Mouse (Mus musculus): Measurements from ENCODE around the gene Nsg1. TPM values are rescaled to one million over a fixed set of nuclear protein-coding genes. Genes with fewer than 3 reads are reported as not detected.

Gene Nsg1
- polyA plus RNA-seq, 1 experiment from 2014 or later = 26.4 TPM

GRCm38 (mm10) chr5:38152201-38153108 lies 7.3 kb downstream of the Nsg1 start:
- Histone ChIP-seq H3K9ac (ENCODE audit: low read depth, low read length) (no peak overlapping the region), H3K27me3 (ENCODE audit: insufficient read depth, low read length) (no peaks in the 10 kb centered on the region), H3K4me1 (replicated peaks; ENCODE audit: insufficient read depth, low read length) (no peaks in the 10 kb centered on the region), H3K9me3 (replicated peaks; ENCODE audit: low read length) (no peaks in the 10 kb centered on the region), H3K4me3 (replicated peaks; ENCODE audit: low read depth, low read length) (no peak overlapping the region), H3K4me2 (ENCODE audit: low read length) (no peak overlapping the region), H3K36me3 (ENCODE audit: insufficient read depth, low read length) (0 out of 2 replicates have a peak, but pooled peaks cover 5% of the 10 kb centered on the region), H3K27ac (no peak overlapping the region)
- WGBS = 84% methylated on average over 10 of the region's 10 CpGs
- TF ChIP-seq CTCF (IDR thresholded peaks at IDR 0.05; ENCODE audit: low read depth) = no peak
- DNase-seq (ENCODE audit: low spot score) (no peak), ATAC-seq (replicated peaks; ENCODE audit: low FRiP score, low read depth) (no peak)

GRCm38 (mm10) chr5:38151264-38151663 lies 8.4 kb downstream of the Nsg1 start:
- Histone ChIP-seq H3K9me3 (replicated peaks; ENCODE audit: low read length) (no peaks in the 10 kb centered on the region), H3K4me1 (replicated peaks; ENCODE audit: insufficient read depth, low read length) (no peaks in the 10 kb centered on the region), H3K4me2 (ENCODE audit: low read length) (no peak overlapping the region), H3K4me3 (replicated peaks; ENCODE audit: low read depth, low read length) (no peak overlapping the region), H3K36me3 (ENCODE audit: insufficient read depth, low read length) (0 out of 2 replicates have a peak, but pooled peaks cover 5% of the 10 kb centered on the region), H3K27me3 (ENCODE audit: insufficient read depth, low read length) (no peaks in the 10 kb centered on the region), H3K9ac (ENCODE audit: low read depth, low read length) (no peak overlapping the region), H3K27ac (no peak overlapping the region)
- no peak for TF ChIP-seq CTCF (IDR thresholded peaks at IDR 0.05; ENCODE audit: low read depth)
- 60% methylated on average over 3 of the region's 3 CpGs for WGBS
- ATAC-seq (replicated peaks; ENCODE audit: low FRiP score, low read depth) = no peak
- DNase-seq (ENCODE audit: low spot score) = no peak

GRCm38 (mm10) chr5:38146524-38146923 lies 13.2 kb downstream of the Nsg1 start:
- 82% methylated on average over 6 of the region's 6 CpGs for whole genome bisulfite sequencing
- H3K36me3 ChIP-seq (ENCODE audit: insufficient read depth, low read length) = 0 out of 2 replicates have a peak, but pooled peaks cover 3% of the 10 kb centered on the region

GRCm38 (mm10) chr5:38140893-38141292 lies 18.8 kb downstream of the Nsg1 start:
- no peak for TF ChIP-seq CTCF (IDR thresholded peaks at IDR 0.05; ENCODE audit: low read depth)
- Histone ChIP-seq H3K4me2 (ENCODE audit: low read length) (no peak overlapping the region), H3K9ac (ENCODE audit: low read depth, low read length) (no peak overlapping the region), H3K4me1 (replicated peaks; ENCODE audit: insufficient read depth, low read length) (no peaks in the 10 kb centered on the region), H3K27me3 (ENCODE audit: insufficient read depth, low read length) (no peaks in the 10 kb centered on the region), H3K9me3 (replicated peaks; ENCODE audit: low read length) (no peaks in the 10 kb centered on the region), H3K27ac (no peak overlapping the region), H3K36me3 (ENCODE audit: insufficient read depth, low read length) (peaks cover 14% of the 10 kb centered on the region; the same call in 1 of the 2 replicates), H3K4me3 (replicated peaks; ENCODE audit: low read depth, low read length) (no peak overlapping the region)
- ATAC-seq (replicated peaks; ENCODE audit: low FRiP score, low read depth) (peak; percentile 67), DNase-seq (ENCODE audit: low spot score) (no peak)
- 75% methylated on average over 6 of the region's 6 CpGs for WGBS

More at GRCm38 (mm10) chr5:38146524-38146923, 13.2 kb downstream of the Nsg1 start:
- Histone ChIP-seq H3K4me1 (replicated peaks; ENCODE audit: insufficient read depth, low read length) (no peaks in the 10 kb centered on the region), H3K27me3 (ENCODE audit: insufficient read depth, low read length) (no peaks in the 10 kb centered on the region), H3K4me3 (replicated peaks; ENCODE audit: low read depth, low read length) (no peak overlapping the region), H3K9me3 (replicated peaks; ENCODE audit: low read length) (no peaks in the 10 kb centered on the region), H3K9ac (ENCODE audit: low read depth, low read length) (no peak overlapping the region), H3K4me2 (ENCODE audit: low read length) (no peak overlapping the region), H3K27ac (no peak overlapping the region)
- no peak for ATAC-seq (replicated peaks; ENCODE audit: low FRiP score, low read depth)
- no peak for TF ChIP-seq CTCF (IDR thresholded peaks at IDR 0.05; ENCODE audit: low read depth)
- DNase-seq (ENCODE audit: low spot score) = no peak

- ATAC-seq (replicated peaks; ENCODE audit: low FRiP score, low read depth) (no peak), DNase-seq (ENCODE audit: low spot score) (no peak)
- Histone ChIP-seq H3K27ac (no peak overlapping the region), H3K27me3 (ENCODE audit: insufficient read depth, low read length) (no peaks in the 10 kb centered on the region), H3K4me3 (replicated peaks; ENCODE audit: low read depth, low read length) (no peak overlapping the region), H3K4me2 (ENCODE audit: low read length) (no peak overlapping the region), H3K9me3 (replicated peaks; ENCODE audit: low read length) (no peaks in the 10 kb centered on the region), H3K4me1 (replicated peaks; ENCODE audit: insufficient read depth, low read length) (no peaks in the 10 kb centered on the region), H3K9ac (ENCODE audit: low read depth, low read length) (no peak overlapping the region), H3K36me3 (ENCODE audit: insufficient read depth, low read length) (peaks cover 11% of the 10 kb centered on the region; the same call in 1 of the 2 replicates)
- no peak for TF ChIP-seq CTCF (IDR thresholded peaks at IDR 0.05; ENCODE audit: low read depth)
- WGBS = 87% methylated on average over 9 of the region's 9 CpGs
Observed at GRCm38 (mm10) chr5:38137163-38137562, 22.5 kb downstream of the Nsg1 start.

- WGBS = 88% methylated on average over 9 of the region's 9 CpGs
- H3K4me2 ChIP-seq (ENCODE audit: low read length) = no peak overlapping the region
- peaks cover 11% of the 10 kb centered on the region; the same call in 1 of the 2 replicates for H3K36me3 ChIP-seq (ENCODE audit: insufficient read depth, low read length)
- no peak overlapping the region for H3K27ac ChIP-seq
- TF ChIP-seq CTCF (IDR thresholded peaks at IDR 0.05; ENCODE audit: low read depth) = no peak
- no peaks in the 10 kb centered on the region for H3K27me3 ChIP-seq (ENCODE audit: insufficient read depth, low read length)
- H3K4me3 ChIP-seq (replicated peaks; ENCODE audit: low read depth, low read length) = no peak overlapping the region
- no peaks in the 10 kb centered on the region for H3K4me1 ChIP-seq (replicated peaks; ENCODE audit: insufficient read depth, low read length)
- ATAC-seq (replicated peaks; ENCODE audit: low FRiP score, low read depth) (peak; percentile 77; the same call in 1 of the 2 replicates), DNase-seq (ENCODE audit: low spot score) (no peak)
- H3K9ac ChIP-seq (ENCODE audit: low read depth, low read length) = no peak overlapping the region
- no peaks in the 10 kb centered on the region for H3K9me3 ChIP-seq (replicated peaks; ENCODE audit: low read length)
Observed at GRCm38 (mm10) chr5:38136247-38136646, 23.5 kb downstream of the Nsg1 start.
